Mouse (Mus musculus) lung, adult 10 weeks (tissue): ENCODE data around the gene Pigo. TPM values are rescaled to one million over a fixed set of nuclear protein-coding genes. Genes with fewer than 3 reads are reported as not detected.

Experiments used
- polyA plus RNA-seq: library from polyadenylated mRNA; stranded (reverse); fragments of 350-450 nt; fragmentation: Illumina TruSeq; extraction: RNeasy Lipid Tissue Mini Kit (QIAGEN cat#74804); gene quantifications from one replicate; pipeline ENCODE4 v1.2.3, GENCODE M21; 2014; ENCODE audit warnings: low read depth, low replicate concordance; ENCODE audit not compliant: insufficient read depth

Pigo gene
- 5.6 TPM for polyA plus RNA-seq

DNA sequence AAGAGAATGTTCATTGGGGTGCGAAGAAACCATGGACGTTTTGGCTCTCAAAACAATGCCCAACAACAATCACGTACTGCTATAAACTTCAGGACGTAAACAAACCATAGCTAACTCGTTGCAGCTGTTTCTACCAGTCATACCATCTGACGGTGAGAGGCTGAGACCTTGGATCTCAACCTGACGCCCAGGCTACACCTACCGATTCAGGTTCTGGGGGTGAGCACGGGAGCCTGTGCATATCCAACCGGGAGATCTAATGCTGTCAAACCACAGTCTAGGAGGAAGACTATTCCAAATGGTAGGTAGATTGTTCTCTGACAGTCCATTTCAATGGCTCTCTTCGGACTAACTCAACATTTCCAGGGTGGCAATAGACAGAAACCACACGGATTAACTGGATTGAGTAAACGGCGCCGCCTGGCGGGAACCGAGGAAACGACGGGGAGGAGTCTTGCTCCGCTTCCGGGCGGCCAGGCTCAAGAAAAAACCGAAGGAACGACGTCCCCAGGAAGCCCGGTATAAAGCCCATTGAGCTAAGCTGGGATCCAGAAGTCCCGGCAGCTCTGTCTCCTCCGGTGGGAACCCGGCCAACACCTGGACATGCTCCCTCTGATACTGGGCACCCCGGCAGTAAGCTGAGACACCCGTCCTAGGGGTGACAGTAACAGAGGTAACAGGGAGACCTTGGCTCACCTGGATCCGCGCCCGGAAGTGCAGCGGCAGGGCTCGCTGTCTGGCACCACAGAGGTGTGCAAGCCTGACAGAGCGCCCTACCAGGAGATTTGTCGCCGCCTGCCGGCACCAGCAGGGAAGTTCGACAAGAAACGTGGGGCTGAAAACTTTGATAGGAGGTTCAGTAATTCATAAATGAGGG, at the start of gene Pigo:
TSS of gene Pigo (minus strand) at position 736 of the 877 bp plus-strand sequence.

GRCm38 (mm10) chr4:43058753-43059654, 33.4 kb upstream of the Pigo start, which contains the start of gene Unc13b:
Gene Unc13b (plus strand): TSS chr4:43058953.

GRCm38 (mm10) chr4:43045659-43046302, 20.2 kb upstream of the Pigo start, which contains the start of gene Fam214b:
Gene Fam214b (minus strand): TSS chr4:43046220.

DNA sequence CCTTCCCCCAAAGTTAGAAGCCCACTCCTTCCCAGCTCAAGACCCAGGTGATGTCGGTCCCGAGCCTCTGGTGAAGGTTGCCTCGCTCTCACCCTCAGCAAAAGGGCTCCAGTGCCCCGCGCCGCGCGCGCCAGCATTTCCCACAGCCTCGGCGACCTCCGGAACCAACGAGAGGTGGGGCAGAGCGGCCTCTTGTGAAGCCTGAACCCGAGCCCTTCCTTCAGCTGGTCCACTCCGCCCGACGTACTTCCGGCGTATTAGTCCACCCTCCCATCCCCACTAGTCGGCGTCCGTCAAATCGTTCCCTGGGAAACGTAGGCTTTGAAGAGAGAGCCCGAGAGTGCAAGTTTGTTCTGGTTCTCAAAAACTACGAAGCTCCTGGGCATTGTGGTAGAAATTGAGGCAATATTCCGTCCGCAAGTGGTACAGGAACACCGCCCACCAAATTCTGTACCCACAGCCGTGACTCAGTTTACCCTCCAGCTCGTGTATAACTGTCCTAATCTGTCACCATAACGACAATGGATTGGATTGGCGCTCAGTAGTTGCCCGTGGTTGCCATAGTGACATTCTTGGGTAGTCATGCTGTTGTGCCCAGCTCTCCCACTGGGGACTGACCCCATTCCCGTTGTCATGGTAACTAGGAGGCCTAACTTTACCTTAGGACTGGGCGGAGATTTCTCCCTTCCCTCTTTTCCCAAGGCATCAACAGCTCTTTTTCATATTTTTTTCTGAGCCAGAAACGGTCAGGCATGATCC, 5.8 kb upstream of the Pigo start, which contains the start of gene Stoml2:
TSS of gene Stoml2 (minus strand) at position 474 of the 759 bp plus-strand sequence.

DNA sequence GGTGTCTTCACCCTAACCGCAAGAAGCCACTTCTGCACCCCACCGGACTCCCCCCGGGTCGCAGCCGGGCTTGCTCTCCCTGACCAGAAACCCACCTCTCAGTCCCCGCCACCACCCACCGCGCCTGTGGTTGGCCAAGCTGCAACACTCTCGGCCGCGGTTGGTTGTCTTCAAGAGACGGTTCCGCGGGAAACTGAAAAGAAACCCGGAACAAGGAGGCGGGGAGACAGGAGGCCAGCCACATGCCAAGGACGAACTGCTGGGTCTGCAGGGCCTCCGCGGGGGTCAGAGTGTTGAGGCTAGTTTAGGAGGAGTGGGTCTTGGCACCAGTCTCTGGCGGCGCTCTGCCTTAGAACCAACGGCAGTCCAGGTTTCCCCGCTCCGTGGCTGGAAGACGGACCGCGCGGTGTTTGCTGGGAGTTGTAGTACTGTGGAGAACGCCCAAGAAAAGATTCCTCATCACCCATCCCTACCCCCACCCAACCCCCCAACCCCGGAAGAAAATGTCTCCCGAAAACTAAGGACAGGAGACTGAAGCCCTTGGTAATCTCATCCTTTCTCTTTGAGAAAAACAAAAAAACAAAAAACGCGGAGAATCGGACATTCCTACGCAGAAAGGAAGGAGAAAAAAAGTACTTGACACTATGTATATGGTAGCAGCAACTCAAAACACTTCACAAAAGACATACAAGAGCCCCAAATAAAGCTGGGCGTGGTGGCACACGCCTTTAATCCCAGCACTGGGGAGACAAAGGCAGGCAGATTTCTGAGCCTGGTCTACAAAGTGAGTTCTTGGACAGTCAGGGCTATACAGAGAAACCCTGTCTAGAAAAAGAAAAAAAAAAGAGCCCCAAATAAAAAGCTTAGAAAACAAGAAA, 15.2 kb downstream of the Pigo start, which contains the start of gene Fancg:
TSS of gene Fancg (minus strand) at position 346 of the 878 bp plus-strand sequence.

GRCm38 (mm10) chr4:43000141-43000986, 25.3 kb downstream of the Pigo start, which contains the start of gene Vcp:
Gene Vcp (minus strand): TSS chr4:43000507.

DNA sequence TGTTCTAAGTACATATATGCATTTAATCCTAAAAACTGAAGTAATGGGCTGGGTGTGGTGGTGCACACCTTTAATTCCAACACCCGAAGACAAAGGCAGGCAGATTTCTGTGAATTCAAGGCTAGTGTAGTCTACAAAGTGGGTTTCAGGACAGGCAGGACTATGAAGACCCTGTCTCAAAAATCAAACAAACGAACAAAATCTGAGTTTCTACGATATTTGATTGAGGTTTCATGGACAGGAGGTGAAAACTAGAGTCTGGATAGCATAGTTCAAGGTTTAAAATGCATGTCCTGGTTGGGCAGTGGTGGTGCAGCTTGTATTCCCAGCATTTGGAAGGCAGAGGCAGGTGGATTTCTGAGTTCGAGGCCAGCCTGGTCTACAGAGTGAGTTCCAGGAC, 56.3 kb downstream of the Pigo start, which contains the start of gene 1700022I11Rik:
TSS of gene 1700022I11Rik (plus strand) at position 301 of the 400 bp plus-strand sequence.

Other genes starting within 250 kb of the Pigo start
- not detected for gene Fam205a1, start 171.9 kb downstream of the Pigo start, polyA plus RNA-seq
- gene Gm12394, start 169.0 kb downstream of the Pigo start, polyA plus RNA-seq: not detected
- gene Fam205c, start 151.6 kb downstream of the Pigo start, polyA plus RNA-seq: not detected
- gene Phf24, start 109.2 kb downstream of the Pigo start, polyA plus RNA-seq: 2.3 TPM
- 16.1 TPM for gene Dnajb5, start 76.0 kb downstream of the Pigo start, polyA plus RNA-seq
- not detected for gene 1700022I11Rik, start 56.2 kb downstream of the Pigo start, polyA plus RNA-seq
- gene Vcp, start 25.3 kb downstream of the Pigo start, polyA plus RNA-seq: 114 TPM
- 3.8 TPM for gene Fancg, start 15.3 kb downstream of the Pigo start, polyA plus RNA-seq
- gene Stoml2, start 5.9 kb upstream of the Pigo start, polyA plus RNA-seq: 55.6 TPM
- gene Fam214b, start 20.4 kb upstream of the Pigo start, polyA plus RNA-seq: 9.5 TPM
- 6.3 TPM for gene Unc13b, start 33.1 kb upstream of the Pigo start, polyA plus RNA-seq
- 0.08 TPM for gene Atp8b5, start 241.3 kb upstream of the Pigo start, polyA plus RNA-seq